Mouse (Mus musculus) right cerebral cortex, postnatal 14 days (tissue): ENCODE data around the gene Ccnl2.

Source experiments
- DNase-seq: peaks from one replicate; pipeline ENCODE4 v3.0.0; 2022

The Ccnl2 gene

GRCm38 (mm10) chr4:155871404-155871803 is 59.1 kb downstream of the Ccnl2 start:
- no peak for DNase-seq
